Mouse (Mus musculus) brown adipose tissue, adult 24 weeks (tissue): ENCODE data around the gene Rab6b. TPM values are rescaled to one million over a fixed set of nuclear protein-coding genes. Genes with fewer than 3 reads are reported as not detected.

Experiments
- H3K27ac ChIP-seq: fragments of 200-500 bp; replicated peaks from 2 replicates; pipeline ENCODE4 v1.5.1; 2012; ENCODE audit warnings: low read depth, mild to moderate bottlenecking, low read length
- H3K4me1 ChIP-seq: fragments of 200-500 bp; 2 replicates; pipeline ENCODE4 v1.6.1; 2012; ENCODE audit warnings: low read length, mixed read lengths; ENCODE audit not compliant: control insufficient read depth, insufficient read depth, insufficient read length
- H3K4me3 ChIP-seq: fragments of 200-500 bp; 2 replicates; pipeline ENCODE4 v1.5.1; 2012; ENCODE audit warnings: low read depth, mild to moderate bottlenecking, low read length, moderate library complexity; ENCODE audit not compliant: insufficient read depth
- polyA plus RNA-seq: library from polyadenylated mRNA; stranded (reverse); fragments of >200 nt; gene quantifications from 2 replicates; pipeline ENCODE4 v1.2.4, GENCODE M21; 2012; ENCODE audit not compliant: missing spikeins, insufficient read depth, insufficient read length

Rab6b gene
- polyA plus RNA-seq, 1 experiment = 33.8 TPM

DNA sequence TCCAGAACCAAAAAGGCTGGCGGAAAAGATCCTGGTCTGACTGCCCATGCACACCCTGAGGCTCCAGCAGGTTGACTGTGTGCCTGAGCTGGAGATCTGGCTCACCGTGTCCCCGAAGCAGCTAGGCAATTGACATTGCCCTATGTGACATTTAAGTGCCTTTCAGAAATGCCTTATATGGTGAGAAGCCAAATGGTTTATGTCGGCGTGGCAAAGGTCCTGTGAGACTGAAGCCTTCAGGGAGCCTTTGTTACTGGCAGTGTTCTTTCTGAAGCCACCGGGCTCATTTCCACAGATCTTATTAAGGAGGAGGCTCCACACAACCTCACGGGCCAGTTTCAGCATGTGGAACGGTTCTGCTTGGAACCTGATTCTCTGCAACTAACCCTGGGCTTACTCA lies 24.3 kb upstream of the Rab6b start:
- Histone ChIP-seq H3K4me3 (no peak overlapping the region), H3K27ac (no peak overlapping the region), H3K4me1 (no peaks in the 10 kb centered on the region)

- Histone ChIP-seq H3K4me3 (no peak overlapping the region), H3K4me1 (no peaks in the 10 kb centered on the region), H3K27ac (no peak overlapping the region)
Observed at GRCm38 (mm10) chr9:103088661-103089060, 22.9 kb upstream of the Rab6b start.

- H3K4me3 ChIP-seq = no peak overlapping the region
- no peaks in the 10 kb centered on the region for H3K4me1 ChIP-seq
- no peak overlapping the region for H3K27ac ChIP-seq
Observed at GRCm38 (mm10) chr9:103090116-103090875, 21.3 kb upstream of the Rab6b start.

- no peak overlapping the region for H3K4me3 ChIP-seq
- H3K4me1 ChIP-seq = no peaks in the 10 kb centered on the region
- H3K27ac ChIP-seq = no peak overlapping the region
Observed at GRCm38 (mm10) chr9:103091039-103091883, 20.3 kb upstream of the Rab6b start.

DNA sequence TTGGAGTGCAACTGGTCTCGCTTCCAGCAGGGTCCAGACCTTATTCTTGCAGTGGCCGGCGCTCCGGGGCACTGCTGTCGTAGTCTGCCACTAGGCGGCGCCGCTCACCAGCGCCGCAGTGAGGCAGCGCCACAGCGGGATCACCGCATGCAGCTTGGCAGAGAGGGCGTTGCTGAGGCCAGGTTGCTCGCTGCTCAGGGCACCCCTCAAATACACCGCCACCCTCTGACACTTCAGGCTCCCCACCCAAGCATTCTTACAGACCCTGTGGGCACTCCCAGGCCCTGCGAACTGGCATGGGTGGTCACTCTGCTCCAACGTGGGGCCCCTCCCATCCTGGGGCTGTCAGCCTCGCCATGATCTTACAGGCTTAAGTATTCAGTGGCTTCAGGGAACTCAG lies 19.3 kb upstream of the Rab6b start:
- Histone ChIP-seq H3K4me1 (no peaks in the 10 kb centered on the region), H3K4me3 (peak overlapping the region; percentile 44), H3K27ac (no peak overlapping the region)

DNA sequence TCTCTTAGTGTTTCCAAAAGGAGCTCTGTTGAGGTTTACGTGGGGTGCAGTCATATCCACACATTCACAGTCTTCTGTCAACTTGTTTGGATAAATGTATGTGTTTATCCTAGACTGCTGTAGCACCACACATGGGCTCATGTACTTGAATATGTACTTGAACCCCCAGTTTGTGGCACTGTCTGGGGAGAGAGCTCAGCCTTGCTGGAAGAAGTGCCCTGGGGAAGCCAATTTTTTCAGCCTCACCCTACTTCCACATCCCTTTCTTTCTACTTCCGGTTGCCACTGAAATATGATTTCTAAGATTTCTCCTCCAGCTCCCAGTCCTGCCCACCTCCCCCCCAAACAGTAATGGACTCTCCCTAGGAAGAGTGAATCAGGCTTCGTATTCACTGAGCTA lies 17.9 kb upstream of the Rab6b start:
- Histone ChIP-seq H3K4me3 (no peak overlapping the region), H3K4me1 (no peaks in the 10 kb centered on the region), H3K27ac (no peak overlapping the region)

DNA sequence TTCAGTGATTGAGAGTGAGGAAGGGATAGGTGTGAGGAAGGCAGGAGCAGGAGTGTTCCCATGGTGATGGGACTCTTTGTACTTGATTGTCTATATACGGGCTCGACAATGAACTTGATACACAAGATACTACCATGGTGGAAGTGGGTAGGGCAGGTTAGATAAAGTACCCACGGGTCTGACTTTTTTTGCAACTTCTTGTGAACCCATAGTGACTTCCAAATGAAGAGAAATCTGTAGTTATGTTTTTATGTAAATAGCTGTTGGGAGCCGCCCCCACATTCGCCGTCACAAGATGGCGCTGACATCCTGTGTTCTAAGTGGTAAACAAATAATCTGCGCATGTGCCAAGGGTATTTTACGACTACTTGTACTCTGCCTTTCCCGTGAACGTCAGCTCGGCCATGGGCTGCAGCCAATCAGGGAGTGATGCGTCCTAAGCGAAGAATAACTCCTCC lies 3.2 kb upstream of the Rab6b start:
- Histone ChIP-seq H3K4me1 (peaks cover 14% of the 10 kb centered on the region), H3K27ac (peak overlapping the region; percentile 94), H3K4me3 (peak overlapping the region; percentile 64)

DNA sequence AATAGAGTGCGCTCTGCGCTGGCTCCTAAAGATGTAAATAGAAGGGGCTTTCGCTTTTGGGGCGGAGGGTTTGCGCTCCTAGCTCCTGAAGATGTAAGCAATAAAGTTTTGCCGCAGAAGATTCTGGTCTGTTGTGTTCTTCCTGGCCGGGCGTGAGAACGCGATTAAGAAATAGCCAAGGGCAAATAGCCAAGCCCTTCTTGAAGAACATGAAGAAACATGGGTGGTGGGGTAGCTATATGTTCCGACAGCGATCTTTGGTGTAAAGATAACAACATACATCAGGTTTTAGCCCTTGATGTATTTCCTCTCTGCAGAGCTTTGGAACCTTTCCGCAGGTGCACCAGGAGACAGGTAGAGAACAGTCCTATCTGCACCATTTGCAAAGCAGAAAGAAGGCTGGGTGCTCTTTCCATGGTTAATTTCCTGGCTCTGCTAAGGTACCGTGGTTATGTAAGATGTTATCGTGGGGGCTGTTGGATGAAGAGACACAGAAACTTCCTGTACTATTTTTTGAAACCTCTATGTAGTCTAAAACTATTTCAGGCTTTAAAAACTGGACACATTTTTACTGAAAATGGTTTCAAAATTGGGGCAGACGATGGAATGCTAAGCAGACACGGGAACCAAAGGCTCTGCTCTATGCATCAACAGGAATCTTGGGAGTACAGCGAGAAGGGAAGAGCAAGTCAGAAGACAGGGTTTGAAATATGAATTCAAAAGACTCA lies 2.5 kb upstream of the Rab6b start:
- peaks cover 14% of the 10 kb centered on the region for H3K4me1 ChIP-seq
- H3K4me3 ChIP-seq = peak overlapping the region; percentile 82
- peak overlapping the region; percentile 90 for H3K27ac ChIP-seq

- 0 out of 2 replicates have a peak overlapping the region, but pooled peaks have one; percentile 13 for H3K4me3 ChIP-seq
- peaks cover 14% of the 10 kb centered on the region for H3K4me1 ChIP-seq
- no peak overlapping the region for H3K27ac ChIP-seq
Observed at GRCm38 (mm10) chr9:103109911-103110310, 1.7 kb upstream of the Rab6b start.

DNA sequence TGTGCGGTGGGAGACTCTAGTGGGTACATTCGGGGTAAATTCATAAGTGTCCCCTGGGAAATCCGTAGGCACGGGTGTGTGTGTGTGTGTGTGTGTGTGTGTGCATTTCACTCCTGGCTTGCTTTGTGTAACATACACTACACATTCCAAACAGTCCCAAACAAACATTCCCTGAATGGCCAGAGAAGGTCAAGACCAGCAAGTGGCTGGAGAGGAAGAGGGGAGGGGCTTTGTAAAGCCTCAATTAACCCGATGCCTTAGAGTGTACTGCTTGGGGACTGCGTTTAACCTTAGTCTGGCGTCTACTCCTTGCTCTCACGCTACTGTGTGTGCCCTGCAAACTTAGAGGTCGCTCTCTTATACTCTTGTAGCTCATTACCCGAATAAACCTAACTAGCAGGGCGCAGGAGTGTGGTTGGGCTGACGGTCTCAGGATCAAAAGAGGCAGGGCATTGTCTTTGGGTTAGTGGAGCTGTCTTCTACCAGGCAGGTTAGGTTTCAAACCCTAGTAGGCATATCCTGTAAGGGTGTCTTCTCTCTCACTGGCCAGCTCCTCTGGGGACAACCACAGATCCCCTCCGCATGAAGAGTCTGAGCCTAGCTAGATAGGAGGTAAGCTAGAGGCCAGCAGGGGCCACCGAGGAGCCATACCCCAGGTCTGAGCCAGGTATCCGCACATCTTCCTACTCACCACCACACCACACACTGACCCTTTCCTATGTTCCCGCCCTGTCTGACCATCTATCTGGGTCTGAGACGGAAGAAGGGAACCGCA lies 673 bp upstream of the Rab6b start:
- no peak overlapping the region for H3K27ac ChIP-seq
- peaks cover 14% of the 10 kb centered on the region for H3K4me1 ChIP-seq
- H3K4me3 ChIP-seq = peak overlapping the region; percentile 75

- Histone ChIP-seq H3K4me1 (peaks cover 14% of the 10 kb centered on the region), H3K4me3 (peak overlapping the region; percentile 75), H3K27ac (no peak overlapping the region)
Observed at GRCm38 (mm10) chr9:103112471-103113271, 1.1 kb downstream of the Rab6b start.

DNA sequence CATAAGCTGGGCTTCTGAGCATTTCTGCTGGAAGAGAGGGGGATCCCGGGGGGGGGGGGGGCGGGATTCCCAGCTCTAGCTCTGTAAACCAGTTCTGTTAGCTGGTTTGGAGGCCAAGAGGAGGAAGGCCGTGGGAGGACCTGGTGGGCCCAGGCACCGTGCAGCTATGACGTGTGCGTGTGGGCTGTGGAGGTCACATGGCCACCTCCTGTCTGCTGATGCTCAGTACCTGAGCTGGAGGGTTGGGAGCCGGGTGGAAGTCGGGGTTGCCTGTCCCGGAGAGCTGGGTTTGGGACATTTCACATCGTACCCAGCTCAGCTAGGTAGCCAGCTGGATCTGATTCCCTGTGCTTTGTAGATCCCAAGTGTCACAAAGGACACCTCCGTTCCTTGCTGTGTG lies 1.8 kb downstream of the Rab6b start:
- Histone ChIP-seq H3K4me3 (no peak overlapping the region), H3K4me1 (peaks cover 14% of the 10 kb centered on the region), H3K27ac (no peak overlapping the region)

DNA sequence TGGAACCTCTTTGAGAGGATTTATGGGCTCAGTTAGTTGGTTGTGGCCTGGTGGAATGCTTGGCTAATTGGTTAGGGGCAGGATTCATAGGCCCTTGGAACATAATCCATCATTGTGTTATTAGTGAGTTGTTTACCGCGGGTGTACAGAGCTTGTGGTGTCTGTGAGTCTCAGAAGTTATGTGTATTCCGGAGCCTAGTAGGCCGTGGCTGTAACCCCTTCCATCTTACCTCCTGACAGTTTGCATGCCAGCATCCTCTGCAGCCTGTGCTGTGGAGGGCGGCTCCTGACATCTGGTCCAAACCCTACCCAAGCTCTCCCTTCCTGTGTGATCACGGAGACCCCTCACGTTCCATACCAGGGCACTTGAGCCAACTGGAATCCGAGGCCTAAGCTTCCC lies 2.7 kb downstream of the Rab6b start:
- no peak overlapping the region for H3K27ac ChIP-seq
- peaks cover 13% of the 10 kb centered on the region for H3K4me1 ChIP-seq
- no peak overlapping the region for H3K4me3 ChIP-seq

- Histone ChIP-seq H3K4me1 (peaks cover 9% of the 10 kb centered on the region), H3K27ac (no peak overlapping the region), H3K4me3 (no peak overlapping the region)
Observed at GRCm38 (mm10) chr9:103114901-103115300, 3.3 kb downstream of the Rab6b start.
